Mouse (Mus musculus) common myeloid progenitor, adult 5-6 weeks (primary cell): ENCODE results near the gene Bbs12. TPM values are rescaled to one million over a fixed set of nuclear protein-coding genes. Genes with fewer than 3 reads are reported as not detected.

Experiments
- total RNA-seq: library from RNA; stranded (forward); fragments of 200-1000, 187-1606 nt; gene quantifications from 2 replicates; pipeline ENCODE4 v1.2.3, GENCODE M21; 2017

Bbs12 gene
- total RNA-seq, 1 experiment from 2014 or later = 8.1 TPM

Other genes starting within 250 kb of the Bbs12 start
- not detected in 2 replicates for gene Adad1, start 249.0 kb upstream of the Bbs12 start, total RNA-seq
- not detected in 2 replicates for gene Il2, start 186.6 kb upstream of the Bbs12 start, total RNA-seq
- not detected in 2 replicates for gene Il21, start 79.9 kb upstream of the Bbs12 start, total RNA-seq
- 4.0 and 6.5 TPM in 2 replicates for gene Cetn4, start 154 bp downstream of the Bbs12 start, total RNA-seq
- 0.05 and 0.23 TPM in 2 replicates for gene Fgf2, start 35.8 kb downstream of the Bbs12 start, total RNA-seq
- 174 and 222 TPM in 2 replicates for gene Spata5, start 107.3 kb downstream of the Bbs12 start, total RNA-seq
- 27.5 and 29.1 TPM in 2 replicates for gene Nudt6, start 107.7 kb downstream of the Bbs12 start, total RNA-seq